Mouse (Mus musculus) megakaryocyte, embryonic 14.5 days (primary cell): Measurements from ENCODE around the gene Fer.

Source experiments
- FLI1 ChIP-seq: IDR thresholded peaks from 2 replicates; pipeline ENCODE4 v1.6.1; 2012; ENCODE audit warnings: low read length, inconsistent platforms, mixed read lengths
- GATA1 ChIP-seq: IDR thresholded peaks from 3 replicates; pipeline ENCODE4 v1.6.1; 2012; ENCODE audit warnings: mixed read lengths, low read length, inconsistent platforms, borderline replicate concordance

DNA sequence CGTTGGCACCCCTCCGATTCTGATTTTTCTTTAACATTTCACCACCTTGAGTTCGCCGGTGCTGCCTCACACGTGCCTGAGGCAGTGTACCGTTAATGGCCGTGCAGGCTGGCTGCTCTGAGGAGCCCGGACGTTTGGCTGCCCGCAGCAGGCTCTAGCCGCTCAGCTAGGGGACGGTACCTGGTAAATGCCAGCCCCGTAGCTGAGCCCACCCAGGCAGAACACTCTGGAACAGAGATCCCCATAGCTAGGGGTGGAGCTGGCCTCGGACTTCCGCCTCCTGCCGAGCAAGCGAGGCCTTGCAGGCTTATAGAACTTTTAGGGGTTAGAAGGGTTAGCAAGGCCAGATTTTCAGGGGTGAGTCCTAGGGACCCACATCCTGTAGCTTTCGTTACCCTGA lies 75.0 kb downstream of the Fer start:
- TF ChIP-seq GATA1 (no peak), FLI1 (no peak)
